Mouse (Mus musculus) cortical plate, adult 2 months (tissue): ENCODE measurements around the gene Nhlrc2.

Experiments used
- CTCF ChIP-seq: fragments of 200-500 bp; IDR thresholded peaks from 2 replicates; pipeline ENCODE4 v1.5.1; 2011; ENCODE audit warnings: mild to moderate bottlenecking, control low read depth, low read length; ENCODE audit not compliant: insufficient read depth; ENCODE audit errors: extremely low read depth
- POLR2A ChIP-seq: fragments of 200-500 bp; IDR thresholded peaks from 2 replicates; pipeline ENCODE4 v1.6.1; 2011; ENCODE audit warnings: mild to moderate bottlenecking, low read length, control low read depth; ENCODE audit not compliant: insufficient read depth; ENCODE audit errors: extremely low read depth

DNA sequence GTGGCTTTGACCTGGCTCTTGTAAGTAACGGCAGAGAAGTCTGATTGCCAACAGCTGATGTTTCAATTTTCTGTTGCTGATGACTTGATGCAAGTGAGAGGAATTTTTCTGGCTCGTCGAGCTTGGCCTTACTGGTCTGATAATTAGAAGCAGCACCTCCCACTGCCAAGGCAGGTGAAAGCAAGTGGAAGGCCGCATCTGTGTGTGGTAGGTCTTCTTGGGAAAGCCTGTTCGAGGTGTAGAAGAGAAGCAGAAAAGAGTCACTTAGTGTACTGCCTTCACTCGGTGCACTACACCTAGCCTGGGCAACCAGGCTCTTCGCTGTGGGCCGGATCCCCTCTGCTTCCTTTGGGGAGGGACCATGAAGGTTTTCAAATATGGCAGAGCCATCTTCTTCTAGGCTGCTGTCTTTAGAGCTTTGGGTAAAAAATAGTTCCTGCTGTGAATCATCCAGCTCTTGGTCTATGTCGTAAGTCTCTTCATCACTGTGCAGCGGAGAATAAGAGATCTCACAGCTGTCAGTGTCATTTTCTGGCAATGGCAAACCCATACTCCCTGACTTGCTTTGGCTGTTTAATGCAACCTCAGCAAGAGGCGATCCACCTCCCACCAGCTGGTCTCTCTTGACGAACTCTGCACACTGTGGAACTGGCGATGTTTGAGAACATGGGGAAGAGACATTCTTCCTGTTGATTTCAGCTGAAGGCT is 3.2 kb upstream of the Nhlrc2 start:
- no peak for TF ChIP-seq POLR2A
- no peak for TF ChIP-seq CTCF
